Mouse (Mus musculus) natural killer cell, adult 2 months (primary cell): Measurements from ENCODE around the gene Cnn3.

ENCODE experiments used
- DNase-seq, 2 experiments: peaks; one replicate each; pipeline ENCODE4 v3.0.0; 2022; ENCODE audit warnings: low spot score in 2 of 2

Cnn3 gene

GRCm38 (mm10) chr3:121425861-121426620 is at the start of gene Cnn3:
Gene Cnn3, plus strand, starts transcription at chr3:121426497.
- DNase-seq = peak; percentile 7 to 59

- DNase-seq = no peak
Observed at GRCm38 (mm10) chr3:121378708-121379612, 47.3 kb upstream of the Cnn3 start.

GRCm38 (mm10) chr3:121379699-121380098 is 46.6 kb upstream of the Cnn3 start:
- DNase-seq = no peak

- DNase-seq = peak in 1 of 2 experiments; percentile 34
Observed at GRCm38 (mm10) chr3:121387471-121388009, 38.8 kb upstream of the Cnn3 start.

GRCm38 (mm10) chr3:121389366-121389765 is 36.9 kb upstream of the Cnn3 start:
- DNase-seq = no peak

GRCm38 (mm10) chr3:121389860-121390530 is 36.3 kb upstream of the Cnn3 start:
- no peak for DNase-seq

- no peak for DNase-seq
Observed at GRCm38 (mm10) chr3:121390724-121391123, 35.6 kb upstream of the Cnn3 start.

GRCm38 (mm10) chr3:121395588-121396295 is 30.6 kb upstream of the Cnn3 start:
- DNase-seq = no peak

GRCm38 (mm10) chr3:121396561-121396960 is 29.7 kb upstream of the Cnn3 start:
- DNase-seq = no peak

GRCm38 (mm10) chr3:121397007-121397406 is 29.3 kb upstream of the Cnn3 start:
- DNase-seq = no peak

GRCm38 (mm10) chr3:121401384-121401783 is 24.9 kb upstream of the Cnn3 start:
- no peak for DNase-seq

GRCm38 (mm10) chr3:121402096-121402495 is 24.2 kb upstream of the Cnn3 start:
- DNase-seq = no peak

GRCm38 (mm10) chr3:121403449-121403848 is 22.8 kb upstream of the Cnn3 start:
- no peak for DNase-seq

GRCm38 (mm10) chr3:121405101-121405500 is 21.2 kb upstream of the Cnn3 start:
- DNase-seq = no peak

GRCm38 (mm10) chr3:121407417-121407816 is 18.9 kb upstream of the Cnn3 start:
- no peak for DNase-seq

- DNase-seq = no peak
Observed at GRCm38 (mm10) chr3:121408386-121408785, 17.9 kb upstream of the Cnn3 start.

- no peak for DNase-seq
Observed at GRCm38 (mm10) chr3:121411450-121411849, 14.8 kb upstream of the Cnn3 start.

GRCm38 (mm10) chr3:121416171-121417154 is 9.8 kb upstream of the Cnn3 start:
- no peak for DNase-seq

GRCm38 (mm10) chr3:121417379-121418250 is 8.7 kb upstream of the Cnn3 start:
- no peak for DNase-seq
